Mouse (Mus musculus): ENCODE data around the gene Ndufa12.

Ndufa12 gene

DNA sequence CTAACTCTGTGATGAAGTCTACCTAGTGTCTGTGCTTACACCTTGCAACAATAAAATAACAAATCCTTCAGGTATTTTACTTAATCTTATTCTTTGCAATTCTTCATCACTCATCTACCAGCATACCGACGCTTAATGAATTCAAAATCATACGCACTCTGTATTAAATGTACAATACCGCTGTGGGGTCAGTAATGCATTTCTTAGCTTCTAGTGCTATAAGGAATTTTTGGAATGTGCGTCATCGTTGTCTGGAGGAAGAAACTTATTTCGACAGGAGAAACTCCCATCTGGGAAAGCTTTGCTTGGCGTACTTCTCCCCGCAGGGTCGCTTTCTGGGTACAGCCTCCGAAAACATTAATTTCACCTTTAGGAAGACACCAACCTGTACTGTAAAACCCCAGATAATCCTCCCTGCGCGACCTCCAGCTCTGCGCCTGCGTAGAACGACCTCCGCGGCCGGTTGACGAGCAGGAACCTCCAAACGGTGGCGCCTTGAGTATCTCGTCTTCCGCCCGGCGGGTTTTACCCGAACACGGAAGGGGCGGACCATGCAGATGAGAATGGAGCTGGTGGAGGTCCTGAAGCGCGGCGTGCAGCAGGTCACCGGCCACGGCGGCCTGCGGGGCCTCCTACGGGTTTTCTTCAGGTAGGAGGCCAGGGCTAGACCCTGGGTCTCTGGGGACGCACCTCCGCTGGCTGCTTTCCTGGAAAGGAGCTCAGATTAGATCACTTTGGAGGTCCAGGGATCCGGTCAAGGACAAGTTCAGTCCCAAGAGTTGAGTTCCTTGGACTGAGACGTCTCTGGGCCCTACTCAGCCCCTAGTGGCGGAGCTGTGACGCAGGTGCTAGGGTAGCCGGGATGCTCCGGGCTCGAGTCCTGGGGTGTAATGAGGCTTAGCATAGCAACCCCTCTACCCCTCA lies at the start of gene Ndufa12:
TSS of gene Ndufa12 (plus strand) at position 239 of the 924 bp plus-strand sequence.
- peak; percentile 97 for DNase-seq (ENCODE audit: low spot score)

DNA sequence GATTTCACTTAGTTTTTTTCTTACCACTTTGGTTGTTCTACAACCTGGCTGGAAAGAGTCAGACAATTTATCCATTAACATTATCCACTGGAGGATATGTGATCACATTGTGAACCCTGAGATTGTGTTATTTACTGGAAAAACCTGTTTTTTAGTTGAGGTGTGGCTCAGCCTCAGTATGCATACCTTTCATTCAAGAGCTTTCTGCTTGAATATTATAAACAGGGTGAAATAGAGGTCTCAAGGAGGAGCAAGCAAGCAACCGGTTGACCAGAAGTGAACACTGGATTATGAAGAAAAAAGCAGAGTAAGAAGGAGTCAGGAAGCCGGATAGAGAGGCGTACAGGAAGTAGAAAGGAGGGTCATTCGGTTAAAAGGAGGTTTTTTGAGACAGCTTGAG lies 47.0 kb upstream of the Ndufa12 start:
- DNase-seq (ENCODE audit: low spot score), result no peak

DNA sequence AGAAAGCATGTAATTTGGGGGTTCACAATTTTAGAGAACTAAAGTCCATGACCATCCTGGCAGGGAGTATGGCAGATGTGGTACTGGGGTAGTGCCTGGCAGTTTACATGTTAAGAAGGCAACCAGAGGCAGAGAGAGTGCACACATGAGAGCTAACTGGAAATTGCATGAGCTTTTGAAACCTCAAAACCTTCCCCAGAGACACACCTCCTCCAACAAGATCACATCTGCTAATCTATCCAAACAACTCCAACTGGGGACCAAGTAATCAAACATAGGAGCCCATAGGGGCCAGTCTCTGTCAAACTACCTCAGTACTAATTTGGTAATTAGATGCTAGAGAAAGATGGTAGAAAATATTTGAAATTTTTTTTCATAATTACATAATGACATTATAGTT lies 44.7 kb upstream of the Ndufa12 start:
- DNase-seq (ENCODE audit: low spot score), result no peak

DNA sequence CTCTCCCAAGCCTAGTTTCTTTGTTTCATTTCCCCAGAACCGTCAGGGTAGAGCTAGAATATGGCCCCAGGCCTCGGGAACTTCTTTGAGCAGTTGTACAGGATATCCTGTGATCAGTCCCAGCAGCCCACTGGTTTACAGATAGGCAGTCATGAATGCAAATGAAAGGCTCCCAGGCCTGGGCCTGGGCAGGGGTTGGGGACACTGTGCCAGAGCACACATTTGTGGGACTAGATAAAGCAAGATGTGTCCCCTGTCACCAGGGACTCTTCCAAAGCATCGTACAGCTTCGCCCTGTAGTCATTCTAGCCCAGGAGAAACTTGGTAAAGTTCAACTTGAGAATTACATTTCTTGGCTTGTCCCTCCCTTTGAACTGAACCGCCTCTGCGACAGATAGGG lies 39.6 kb upstream of the Ndufa12 start:
- DNase-seq (ENCODE audit: low spot score), result no peak

DNA sequence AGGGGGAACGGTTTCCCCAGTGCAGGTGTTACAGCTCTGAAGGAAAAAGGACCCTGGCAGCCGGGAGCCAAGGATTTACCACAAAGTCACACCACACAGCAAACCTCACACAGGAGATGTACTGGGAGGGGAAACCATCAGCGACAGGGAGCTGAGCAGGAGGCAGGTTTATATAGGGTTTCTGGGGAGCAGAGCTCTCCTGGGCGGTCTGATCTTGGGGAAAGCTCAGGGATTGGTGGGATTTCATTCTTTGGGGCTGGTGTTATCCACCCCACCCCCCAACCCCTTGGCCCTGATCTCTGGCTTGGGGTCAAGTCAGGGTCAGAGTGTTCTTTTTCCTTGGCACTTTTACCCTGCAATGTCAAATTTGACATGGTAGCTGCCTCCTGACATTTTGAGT lies 39.1 kb upstream of the Ndufa12 start:
- no peak for DNase-seq (ENCODE audit: low spot score)

DNA sequence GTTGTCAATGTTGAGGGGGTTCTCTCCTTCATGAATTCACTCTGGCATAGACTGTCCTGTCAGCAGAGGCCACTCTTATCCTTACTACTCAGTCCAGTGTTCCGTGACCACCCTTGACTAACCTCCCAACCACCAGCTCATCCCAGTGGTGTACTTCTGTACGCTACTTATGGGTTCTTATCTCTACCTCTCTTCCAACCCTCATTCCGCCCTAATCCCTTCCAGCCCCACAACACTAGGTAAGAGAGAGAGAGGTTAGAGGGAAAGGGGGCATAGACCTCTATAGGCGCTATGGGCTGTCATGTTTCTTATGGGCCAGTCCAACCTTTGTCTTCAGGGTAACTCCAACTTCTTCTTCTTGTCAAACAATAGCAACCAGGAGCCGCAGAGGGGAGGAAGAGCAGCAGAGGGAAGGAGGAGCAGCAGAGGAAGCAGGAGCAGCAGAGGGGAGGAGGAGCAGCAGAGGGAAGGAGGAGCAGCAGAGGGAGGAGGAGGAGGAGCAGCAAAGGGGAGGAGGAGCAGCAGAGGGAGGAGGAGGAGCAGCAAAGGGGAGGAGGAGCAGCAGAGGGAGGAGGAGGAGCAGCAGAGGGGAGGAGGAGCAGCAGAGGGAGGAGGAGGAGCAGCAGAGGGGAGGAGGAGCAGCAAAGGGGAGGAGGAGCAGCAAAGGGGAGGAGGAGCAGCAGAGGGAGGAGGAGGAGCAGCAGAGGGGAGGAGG lies 37.3 kb upstream of the Ndufa12 start:
- DNase-seq (ENCODE audit: low spot score), result no peak

DNA sequence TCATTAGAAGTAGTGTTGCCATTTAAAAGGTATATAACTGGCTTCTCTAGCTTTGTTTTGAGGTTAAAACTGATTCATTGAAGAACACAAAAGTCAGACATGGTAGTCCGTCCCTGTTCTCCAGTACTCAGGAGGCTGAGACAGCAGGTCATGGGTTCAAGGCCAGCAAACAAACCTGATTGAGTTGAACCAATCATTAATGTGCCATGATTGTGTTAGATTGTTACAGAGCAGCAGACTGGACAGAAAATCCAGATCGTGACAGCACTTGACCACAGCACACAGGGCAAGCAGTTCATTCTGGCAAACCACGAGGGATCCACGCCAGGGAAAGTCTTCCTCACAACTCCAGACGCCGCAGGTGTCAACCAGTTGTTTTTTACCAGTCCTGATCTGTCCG lies 36.5 kb upstream of the Ndufa12 start:
- DNase-seq (ENCODE audit: low spot score), result no peak

DNA sequence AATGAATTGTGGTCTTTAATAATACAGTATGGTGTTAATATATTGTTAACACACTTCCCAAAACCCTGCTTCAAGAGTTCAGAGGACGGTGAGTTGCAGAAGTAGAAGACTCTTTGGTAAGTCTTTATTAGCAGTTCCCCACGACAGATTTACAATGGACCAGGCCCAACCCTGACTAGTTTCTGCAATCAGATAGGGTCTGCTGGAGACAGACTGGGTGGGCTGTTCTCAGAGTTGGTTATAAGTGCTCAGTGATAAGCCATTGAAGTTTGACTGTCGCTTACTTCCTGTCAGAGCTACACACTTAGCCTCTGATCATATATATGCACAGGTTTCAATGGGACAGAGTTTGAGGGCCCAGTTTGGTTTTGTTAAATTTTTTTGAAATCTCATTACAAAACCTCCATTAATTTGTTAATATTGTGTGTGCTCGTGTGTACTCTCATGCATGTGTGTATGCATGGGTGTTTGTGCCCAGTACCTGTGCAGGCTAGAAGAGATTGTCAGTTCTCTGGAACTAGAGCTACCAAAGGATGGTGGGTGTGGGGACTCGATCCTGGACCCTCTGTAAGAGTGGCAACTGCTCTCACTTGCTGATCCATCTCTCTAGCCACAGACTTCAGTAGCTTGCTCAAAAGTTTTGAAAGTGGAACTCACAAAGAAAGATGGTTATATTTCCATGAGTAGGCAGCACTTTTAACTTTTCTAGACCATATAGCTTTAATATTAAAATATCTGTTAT lies 34.2 kb upstream of the Ndufa12 start:
- DNase-seq (ENCODE audit: low spot score), result no peak

DNA sequence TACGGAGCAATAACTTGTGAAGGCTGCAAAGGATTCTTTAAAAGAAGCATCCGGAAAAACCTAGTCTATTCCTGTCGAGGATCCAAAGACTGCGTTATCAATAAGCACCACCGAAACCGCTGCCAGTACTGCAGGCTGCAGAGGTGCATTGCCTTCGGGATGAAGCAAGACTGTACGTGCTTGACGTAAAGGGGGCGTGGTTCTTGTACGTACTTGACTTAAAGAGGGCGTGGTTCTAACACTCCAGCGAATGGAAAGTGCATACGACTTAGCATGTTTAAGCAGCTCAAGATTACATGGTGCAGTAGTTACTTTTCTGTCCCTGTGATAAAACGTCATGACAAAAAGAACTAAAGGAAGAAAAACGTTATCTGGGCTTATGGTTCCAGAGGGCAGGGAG lies 33.1 kb upstream of the Ndufa12 start:
- no peak for DNase-seq (ENCODE audit: low spot score)

DNA sequence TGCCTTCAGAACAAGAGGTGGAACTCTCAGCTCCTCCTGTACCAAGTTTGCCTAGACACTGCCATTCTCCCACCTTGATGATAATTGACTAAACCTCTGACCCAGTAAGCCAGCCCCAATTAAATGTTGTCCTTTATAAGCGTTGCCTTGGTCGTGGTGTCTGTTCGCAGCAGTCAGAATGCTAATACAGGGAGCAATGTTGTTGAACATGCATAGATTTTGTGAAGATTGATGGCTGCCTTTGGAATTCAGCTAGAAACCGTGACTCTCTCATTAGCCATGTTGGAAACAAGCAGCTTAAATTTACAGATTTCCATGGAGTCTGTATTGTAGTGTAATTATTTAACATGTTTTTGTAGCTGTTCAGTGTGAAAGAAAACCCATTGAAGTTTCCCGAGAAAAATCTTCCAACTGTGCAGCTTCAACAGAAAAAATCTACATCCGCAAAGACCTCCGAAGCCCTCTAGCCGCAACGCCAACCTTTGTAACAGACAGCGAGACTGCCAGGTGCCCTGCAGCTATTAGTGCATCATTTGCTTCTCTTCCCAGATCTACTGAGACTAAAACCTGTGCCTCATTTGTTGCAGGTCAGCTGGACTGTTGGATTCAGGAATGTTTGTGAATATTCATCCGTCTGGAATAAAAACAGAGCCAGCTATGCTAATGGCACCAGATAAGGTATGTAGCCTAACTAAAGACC lies 31.3 kb upstream of the Ndufa12 start:
- no peak for DNase-seq (ENCODE audit: low spot score)

DNA sequence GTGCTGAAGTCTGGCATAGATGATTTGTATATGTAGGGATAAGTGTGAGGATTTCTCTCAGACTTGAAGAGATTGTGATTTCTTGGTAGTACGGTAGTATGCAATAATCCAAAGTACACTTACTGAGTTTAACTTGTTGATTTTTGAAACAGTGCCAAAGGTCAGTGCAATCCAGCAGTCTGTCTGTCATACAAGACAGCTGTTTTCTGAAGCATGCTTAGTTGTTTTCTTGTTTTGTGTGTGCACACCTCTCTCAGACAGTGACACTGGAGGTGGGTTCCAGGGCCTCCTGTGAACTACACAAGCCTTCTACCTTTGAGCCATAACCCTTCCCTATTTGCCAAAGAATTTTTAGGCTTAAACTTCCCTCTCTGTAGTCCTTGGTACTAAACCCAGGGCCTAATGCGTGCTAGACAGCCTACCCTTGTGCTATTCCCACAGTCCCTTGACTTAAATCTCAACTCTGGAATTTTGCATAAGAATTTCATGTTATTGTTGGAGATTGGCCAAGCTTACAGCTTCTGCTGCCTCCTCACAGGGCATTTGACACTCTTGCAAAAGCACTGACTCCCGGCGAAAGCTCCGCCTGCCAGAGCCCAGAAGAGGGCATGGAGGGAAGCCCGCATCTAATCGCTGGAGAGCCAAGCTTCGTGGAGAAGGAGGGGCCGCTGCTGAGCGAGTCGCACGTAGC lies 26.9 kb upstream of the Ndufa12 start:
- DNase-seq (ENCODE audit: low spot score), result no peak

DNA sequence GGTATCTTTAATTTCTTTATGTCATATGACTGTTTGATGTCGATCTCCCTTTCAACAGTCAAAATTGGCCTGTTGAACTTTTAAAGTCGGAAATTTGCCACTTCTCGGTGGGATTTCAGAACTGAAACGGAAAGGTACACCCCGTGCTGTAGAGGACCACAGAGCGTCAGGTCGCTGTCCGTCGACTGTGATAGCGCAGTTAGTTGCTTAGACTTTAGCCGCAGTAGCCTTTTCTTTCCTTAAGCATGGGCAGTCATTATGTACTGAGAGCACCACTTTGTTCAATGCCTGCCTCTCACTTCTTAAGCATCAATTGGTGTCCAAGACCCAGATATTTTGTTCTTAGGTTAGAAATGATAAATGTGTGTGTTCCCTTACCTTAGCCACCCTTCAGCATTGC lies 26.4 kb upstream of the Ndufa12 start:
- no peak for DNase-seq (ENCODE audit: low spot score)

DNA sequence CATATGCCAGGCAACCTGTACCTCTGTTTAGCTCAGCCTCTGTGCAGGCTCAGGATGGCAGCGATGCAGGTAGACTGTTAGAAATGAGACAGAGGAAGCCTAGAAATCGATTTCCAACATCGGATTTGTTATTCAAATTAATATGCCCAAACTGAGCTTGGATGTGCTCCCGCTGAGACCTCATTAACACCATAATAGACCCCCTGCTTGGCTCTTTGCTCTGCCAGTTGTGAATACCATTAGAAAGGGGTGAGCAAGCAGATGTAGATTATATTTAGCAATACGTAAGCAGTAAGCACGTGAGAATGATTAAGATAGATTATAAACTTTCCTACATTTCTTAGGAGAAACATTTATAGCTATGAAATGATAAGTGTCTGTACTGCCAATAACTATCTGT lies 25.8 kb upstream of the Ndufa12 start:
- DNase-seq (ENCODE audit: low spot score), result no peak

DNA sequence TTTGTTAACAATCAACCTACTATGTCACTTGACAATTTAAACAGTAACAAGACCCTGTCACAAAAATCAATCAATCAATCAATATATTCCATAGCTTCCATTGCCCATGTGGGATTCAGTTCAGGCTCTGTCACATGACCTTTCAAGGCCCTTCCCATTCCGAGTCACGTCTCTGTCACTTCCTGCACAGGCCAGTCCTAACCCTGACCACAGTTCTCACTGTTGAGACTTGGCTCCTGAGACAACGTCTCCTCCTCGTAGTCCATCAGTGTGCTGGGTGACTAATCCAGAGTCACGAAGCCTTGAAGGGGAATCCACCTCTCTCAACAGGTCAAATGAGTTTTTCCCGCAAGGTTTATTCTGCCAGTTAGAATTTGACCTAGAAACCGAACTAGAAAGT lies 23.9 kb upstream of the Ndufa12 start:
- DNase-seq (ENCODE audit: low spot score), result no peak

DNA sequence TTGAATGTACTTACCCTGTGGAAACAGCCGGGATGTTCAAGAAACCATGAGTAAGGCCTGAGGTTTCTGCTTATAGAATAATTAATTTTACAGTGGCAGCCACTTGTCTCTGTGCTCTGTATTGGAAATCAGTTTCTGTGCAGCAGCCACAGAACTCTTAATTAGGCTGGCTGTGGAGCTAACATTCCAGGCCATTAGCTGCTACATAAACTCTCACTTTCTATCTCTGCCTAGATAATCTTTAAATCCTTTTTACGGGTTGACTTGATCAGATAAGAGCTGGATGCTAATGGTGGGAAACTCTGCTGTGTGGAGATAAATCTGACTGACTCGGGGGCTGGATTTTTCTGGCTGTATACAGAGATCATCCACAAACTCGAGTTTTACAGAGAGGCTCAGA lies 15.3 kb upstream of the Ndufa12 start:
- DNase-seq (ENCODE audit: low spot score), result no peak

DNA sequence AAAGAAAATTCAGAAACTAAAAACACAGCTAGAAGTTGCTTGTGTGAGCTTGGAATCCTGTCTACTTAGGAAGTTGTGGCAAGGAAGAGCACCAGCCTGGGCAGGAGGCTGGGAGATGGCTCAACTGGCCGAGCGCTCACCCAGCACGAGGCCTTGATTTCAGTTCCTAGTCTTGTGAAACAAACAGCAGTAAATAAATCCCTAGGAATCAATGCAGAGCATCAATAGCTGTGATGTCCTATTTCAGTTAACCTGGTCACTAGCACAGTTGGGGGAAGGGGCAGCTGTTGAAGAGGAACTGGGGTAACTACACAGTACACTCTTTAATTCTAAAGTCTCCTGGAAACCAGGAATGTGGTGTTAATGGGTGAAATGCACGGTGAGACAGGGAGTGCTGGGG lies 6.5 kb downstream of the Ndufa12 start:
- no peak for DNase-seq (ENCODE audit: low spot score)

DNA sequence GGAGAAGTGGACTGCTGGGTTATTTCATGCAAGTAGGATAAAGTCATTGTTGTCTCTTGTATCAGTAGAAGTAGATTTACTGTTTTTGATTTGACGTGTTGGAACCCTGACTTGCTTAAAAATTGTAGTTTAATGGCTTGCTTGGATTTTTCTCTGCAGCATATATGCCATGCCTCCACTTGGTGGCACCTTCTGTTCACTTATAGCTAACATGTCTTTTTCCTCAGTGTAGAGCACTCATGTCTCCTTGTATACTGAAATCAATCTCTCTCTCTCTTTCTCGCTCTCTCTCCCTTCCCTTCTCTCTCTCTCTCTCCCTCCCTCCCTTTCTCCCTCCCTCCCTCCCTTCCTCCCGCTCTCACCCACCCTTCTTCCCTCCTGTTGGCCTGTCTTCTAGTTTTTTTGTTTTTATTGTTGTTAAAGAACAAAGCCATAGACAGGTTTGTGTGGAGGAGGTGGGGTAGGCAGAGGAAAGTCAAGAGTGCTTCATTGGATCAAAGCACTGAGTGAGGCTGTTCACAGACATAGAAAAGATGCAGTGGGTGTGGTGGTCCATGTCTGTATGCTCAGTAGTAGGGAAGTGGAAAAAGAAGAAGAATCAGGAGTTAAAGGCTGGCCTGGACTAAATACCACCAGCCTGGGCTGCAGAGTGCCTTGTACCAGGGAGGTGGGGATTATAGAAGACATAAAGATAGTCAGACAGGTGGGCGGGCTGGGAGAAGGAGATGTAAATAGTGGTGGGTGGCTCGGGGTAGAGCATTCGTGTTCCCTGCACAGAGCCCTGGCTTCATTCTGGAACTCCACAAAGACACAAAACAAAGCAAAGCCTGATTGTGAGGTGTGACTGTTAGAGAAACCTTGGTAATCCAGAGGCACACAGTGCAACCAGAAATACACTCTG lies 12.4 kb downstream of the Ndufa12 start:
- DNase-seq (ENCODE audit: low spot score), result no peak

DNA sequence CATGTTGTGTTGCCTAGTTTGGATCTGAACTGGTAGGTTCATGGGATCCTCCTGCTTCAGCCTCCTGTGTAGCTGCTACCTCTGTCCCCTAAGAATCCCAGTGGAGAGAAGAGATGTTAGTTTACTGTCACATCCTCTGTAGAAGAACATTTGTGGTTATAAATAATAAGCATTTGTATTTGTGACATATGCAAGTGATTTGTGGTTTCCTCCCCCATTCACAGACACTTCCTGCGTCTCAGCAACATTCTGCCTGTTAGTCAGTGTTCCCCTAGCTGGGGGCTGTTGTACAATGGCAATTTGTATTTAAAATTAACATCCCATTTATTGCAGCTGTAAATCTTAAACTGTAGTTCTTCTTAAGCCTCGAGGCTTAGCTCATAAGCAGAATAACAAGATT lies 13.2 kb downstream of the Ndufa12 start:
- DNase-seq (ENCODE audit: low spot score), result no peak

DNA sequence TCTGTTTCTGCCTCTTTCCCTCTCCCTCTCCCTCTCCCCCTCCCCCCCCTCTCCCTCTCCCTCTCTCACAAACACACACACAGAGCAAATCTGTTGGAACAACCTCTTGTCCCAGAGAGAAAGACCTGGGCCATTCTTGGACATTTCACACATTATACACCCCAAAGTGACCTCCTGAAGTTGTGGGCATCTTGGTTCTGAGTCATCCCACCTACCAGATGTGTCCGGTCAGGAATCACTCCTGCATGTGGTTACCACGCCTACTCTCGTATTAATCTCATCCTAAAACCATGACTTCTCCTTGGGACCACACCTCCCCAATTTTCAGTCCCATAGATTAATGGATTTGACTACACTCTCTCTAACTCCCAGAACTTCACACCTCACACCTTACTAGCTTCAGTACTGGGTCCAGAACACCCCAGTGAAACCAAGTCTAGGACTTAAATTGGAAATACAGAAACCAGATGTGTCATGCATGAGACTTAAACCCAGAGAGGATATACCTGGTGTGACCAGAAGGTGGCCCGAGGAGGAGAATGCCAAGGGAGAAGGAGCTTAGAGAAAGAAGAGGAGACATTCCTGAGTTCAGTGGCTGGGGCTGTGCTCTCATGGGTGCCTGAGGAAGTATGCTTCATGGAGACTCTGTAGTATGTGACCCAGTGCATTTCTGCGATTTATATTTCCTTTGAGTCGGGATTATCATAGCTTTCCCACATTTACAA lies 26.7 kb downstream of the Ndufa12 start:
- DNase-seq (ENCODE audit: low spot score), result no peak

Data from ovary, postnatal 10 days (tissue).